Mouse (Mus musculus) ovary, adult 18-20 months (tissue): ENCODE measurements around the gene Itih1.

Experiments used
- DNase-seq: peaks from one replicate; pipeline ENCODE4 v3.0.0; 2022; ENCODE audit warnings: low spot score, mixed read lengths

The Itih1 gene

GRCm38 (mm10) chr14:30943038-30943437 is at the start of gene Itih1:
Gene Itih1 (minus strand): TSS chr14:30943289.
- DNase-seq = no peak

- no peak for DNase-seq
Observed at GRCm38 (mm10) chr14:30976222-30976621, 33.1 kb upstream of the Itih1 start.

GRCm38 (mm10) chr14:30974204-30974603 is 31.1 kb upstream of the Itih1 start:
- DNase-seq = peak; percentile 58

- DNase-seq = no peak
Observed at GRCm38 (mm10) chr14:30960366-30960765, 17.3 kb upstream of the Itih1 start.

GRCm38 (mm10) chr14:30959031-30959430 is 15.9 kb upstream of the Itih1 start:
- DNase-seq = no peak

GRCm38 (mm10) chr14:30958517-30958916 is 15.4 kb upstream of the Itih1 start:
- DNase-seq = no peak

GRCm38 (mm10) chr14:30951154-30951825 is 8.2 kb upstream of the Itih1 start, which contains the start of gene Nek4:
Gene Nek4 (plus strand): TSS chr14:30951377.
- DNase-seq = peak; percentile 96

GRCm38 (mm10) chr14:30949986-30950385 is 6.9 kb upstream of the Itih1 start:
- DNase-seq = no peak

- DNase-seq = peak; percentile 11
Observed at GRCm38 (mm10) chr14:30944745-30945144, 1.7 kb upstream of the Itih1 start.

GRCm38 (mm10) chr14:30943860-30944674 is 978 bp upstream of the Itih1 start:
- peak; percentile 19 for DNase-seq

- no peak for DNase-seq
Observed at GRCm38 (mm10) chr14:30942254-30942653, 835 bp downstream of the Itih1 start.

- DNase-seq = no peak
Observed at GRCm38 (mm10) chr14:30933351-30933750, 9.7 kb downstream of the Itih1 start.

- no peak for DNase-seq
Observed at GRCm38 (mm10) chr14:30930386-30930785, 12.7 kb downstream of the Itih1 start.

- no peak for DNase-seq
Observed at GRCm38 (mm10) chr14:30925492-30925891, 17.6 kb downstream of the Itih1 start.

- no peak for DNase-seq
Observed at GRCm38 (mm10) chr14:30923375-30924105, 19.5 kb downstream of the Itih1 start, which contains the start of gene Itih3. Gene Itih3 (minus strand): TSS chr14:30923760.

- no peak for DNase-seq
Observed at GRCm38 (mm10) chr14:30922053-30922670, 20.9 kb downstream of the Itih1 start.

GRCm38 (mm10) chr14:30916516-30916915 is 26.6 kb downstream of the Itih1 start:
- no peak for DNase-seq

- no peak for DNase-seq
Observed at GRCm38 (mm10) chr14:30913404-30913803, 29.7 kb downstream of the Itih1 start.

- DNase-seq = no peak
Observed at GRCm38 (mm10) chr14:30912641-30913040, 30.4 kb downstream of the Itih1 start.

GRCm38 (mm10) chr14:30911141-30911540 is 31.9 kb downstream of the Itih1 start:
- DNase-seq = no peak

GRCm38 (mm10) chr14:30907814-30908265 is 35.2 kb downstream of the Itih1 start:
- DNase-seq = no peak

- DNase-seq = no peak
Observed at GRCm38 (mm10) chr14:30906001-30906400, 37.1 kb downstream of the Itih1 start.
